Mouse (Mus musculus): ENCODE results near the gene Mtnr1a.
"Not testable (repeated sequence)": the region's sequence is repeated elsewhere in the genome, so short reads cannot be mapped to it uniquely, and the experiment has no call there.

Mtnr1a gene

DNA sequence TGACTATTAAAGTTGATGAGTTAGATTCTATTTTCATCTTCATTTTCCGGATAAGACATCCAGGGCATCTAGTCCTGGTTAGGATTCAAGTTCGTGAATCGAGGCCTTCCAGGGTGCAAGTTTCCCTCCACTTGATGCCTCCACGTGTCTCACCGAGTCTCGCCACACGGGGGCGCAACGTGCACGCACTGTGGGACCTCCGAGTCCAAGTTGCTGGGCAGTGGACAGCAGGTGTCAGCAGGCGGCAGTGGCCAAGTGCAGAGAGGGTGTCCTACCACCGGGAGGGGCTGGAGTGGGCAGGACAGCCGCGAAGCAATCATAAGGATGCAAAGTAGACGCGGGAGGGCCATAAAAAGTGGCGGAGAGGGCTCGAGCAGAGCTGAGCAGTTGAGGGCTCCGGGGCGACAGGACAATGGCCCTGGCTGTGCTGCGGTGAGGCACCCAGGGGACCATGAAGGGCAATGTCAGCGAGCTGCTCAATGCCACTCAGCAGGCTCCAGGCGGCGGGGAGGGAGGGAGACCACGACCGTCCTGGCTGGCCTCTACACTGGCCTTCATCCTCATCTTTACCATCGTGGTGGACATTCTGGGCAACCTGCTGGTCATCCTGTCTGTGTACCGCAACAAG lies at the start of gene Mtnr1a:
Mtnr1a (plus strand) TSS at position 379 of the 628 bp plus-strand sequence.
- no peak for DNase-seq (ENCODE audit: extremely low read depth, low read depth, low spot score)

GRCm38 (mm10) chr8:45019241-45019640 lies 49.7 kb upstream of the Mtnr1a start:
- DNase-seq (ENCODE audit: extremely low read depth, low read depth, low spot score): no peak

DNA sequence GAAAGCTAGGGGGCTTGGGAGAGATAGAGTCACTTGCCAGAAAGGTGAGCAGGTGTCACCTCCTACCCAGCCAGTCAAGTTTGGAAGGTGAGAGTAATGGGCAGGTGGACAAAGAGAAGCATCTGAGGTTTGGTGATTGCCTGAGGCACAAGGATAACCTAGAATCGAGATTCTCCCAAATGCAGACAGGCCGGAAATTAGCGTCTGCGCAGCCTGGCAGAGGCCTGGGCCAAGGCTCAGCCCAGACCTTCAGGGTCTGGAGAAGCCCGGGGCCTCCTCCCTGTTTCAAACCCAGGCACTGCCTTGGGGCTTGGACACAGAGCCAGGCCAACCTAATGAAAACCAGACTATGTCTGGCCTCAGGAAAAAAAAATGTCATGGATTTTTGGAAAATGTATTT lies 47.8 kb upstream of the Mtnr1a start:
- DNase-seq (ENCODE audit: extremely low read depth, low read depth, low spot score): no peak

DNA sequence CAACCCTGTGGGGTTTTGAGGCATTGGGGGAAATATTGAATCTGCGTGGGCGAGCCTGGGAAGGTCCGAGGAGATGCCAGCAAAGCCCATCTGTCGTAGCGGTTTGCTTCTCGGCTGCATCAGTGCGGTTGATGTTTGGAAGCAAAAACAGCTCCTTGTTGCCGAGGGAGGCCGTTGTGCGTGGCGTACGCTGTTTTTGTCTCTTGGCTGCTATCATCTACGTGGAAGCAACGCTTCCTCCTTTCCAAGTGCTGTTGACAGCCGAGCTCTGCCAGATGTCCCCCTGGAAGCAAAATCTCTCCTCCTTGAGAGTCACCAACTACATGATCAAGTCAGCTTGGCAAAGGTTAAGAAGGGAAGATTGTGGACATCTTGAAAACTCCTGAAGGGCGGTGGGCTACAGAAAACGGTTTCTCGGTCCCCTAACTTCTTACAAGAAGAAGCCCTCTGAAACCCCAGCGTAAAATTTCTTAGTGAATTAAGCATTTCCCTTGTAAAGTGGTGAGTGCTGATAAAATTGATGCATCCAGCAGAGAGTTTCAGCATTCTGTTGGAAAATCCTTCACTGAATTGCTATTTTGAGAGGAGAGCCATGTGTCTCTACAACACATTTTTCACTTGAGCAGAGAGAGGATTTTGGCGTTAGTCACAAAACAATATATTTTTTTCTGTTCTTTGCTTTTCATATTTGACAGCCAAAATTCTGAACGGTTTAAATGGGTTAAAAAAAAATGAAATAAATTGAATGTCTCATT lies 46.8 kb upstream of the Mtnr1a start:
- DNase-seq (ENCODE audit: extremely low read depth, low read depth, low spot score): no peak

- DNase-seq (ENCODE audit: extremely low read depth, low read depth, low spot score): peak; percentile 16
These were observed 40.8 kb upstream of the Mtnr1a start for GRCm38 (mm10) chr8:45028081-45028497.

GRCm38 (mm10) chr8:45038350-45038749 lies 30.6 kb upstream of the Mtnr1a start:
- no peak for DNase-seq (ENCODE audit: extremely low read depth, low read depth, low spot score)

- no peak for DNase-seq (ENCODE audit: extremely low read depth, low read depth, low spot score)
These were observed 24.8 kb upstream of the Mtnr1a start for GRCm38 (mm10) chr8:45044160-45044559.

- no peak for DNase-seq (ENCODE audit: extremely low read depth, low read depth, low spot score)
These were observed 18.5 kb upstream of the Mtnr1a start for GRCm38 (mm10) chr8:45050451-45050850.

- no peak for DNase-seq (ENCODE audit: extremely low read depth, low read depth, low spot score)
These were observed 17.7 kb upstream of the Mtnr1a start for GRCm38 (mm10) chr8:45051236-45051635.

DNA sequence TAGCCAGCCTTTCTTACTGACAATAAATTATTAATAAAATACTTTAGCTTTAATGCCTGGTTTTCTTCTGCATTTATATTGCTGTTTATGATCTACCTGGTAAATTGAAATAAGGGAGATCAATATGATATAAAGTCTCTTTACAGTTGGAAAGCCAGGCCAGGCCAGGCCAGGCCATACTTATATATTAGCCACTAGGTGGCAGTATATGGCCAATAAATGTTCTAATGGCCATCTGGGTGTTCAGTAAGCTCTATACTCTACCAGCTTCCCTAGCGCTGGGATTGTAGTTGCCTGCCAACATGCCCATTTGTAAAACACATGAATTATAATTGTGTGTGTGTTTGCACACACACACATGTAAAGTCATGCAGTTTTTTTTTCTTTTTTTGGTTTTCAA lies 16.7 kb upstream of the Mtnr1a start:
- DNase-seq (ENCODE audit: extremely low read depth, low read depth, low spot score): no peak

DNA sequence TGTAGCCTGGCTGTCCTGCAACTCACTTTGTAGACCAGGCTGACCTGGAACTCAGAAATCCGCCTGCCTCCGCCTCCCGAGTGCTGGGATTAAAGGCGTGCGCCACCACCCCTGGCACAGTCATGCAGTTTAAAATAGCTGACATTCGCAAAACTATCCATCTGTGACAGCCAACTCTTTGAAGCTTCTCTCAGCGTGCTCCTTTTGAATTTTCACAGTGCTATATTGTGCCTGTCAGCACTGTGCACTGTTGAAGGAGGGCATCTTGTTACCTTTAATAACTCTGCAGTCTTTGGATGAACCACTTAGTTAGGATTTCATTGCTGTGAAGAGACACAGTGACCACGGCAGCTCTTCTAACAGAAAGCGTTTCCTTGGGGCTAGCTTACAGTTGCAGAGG lies 16.3 kb upstream of the Mtnr1a start:
- DNase-seq (ENCODE audit: extremely low read depth, low read depth, low spot score): no peak

DNA sequence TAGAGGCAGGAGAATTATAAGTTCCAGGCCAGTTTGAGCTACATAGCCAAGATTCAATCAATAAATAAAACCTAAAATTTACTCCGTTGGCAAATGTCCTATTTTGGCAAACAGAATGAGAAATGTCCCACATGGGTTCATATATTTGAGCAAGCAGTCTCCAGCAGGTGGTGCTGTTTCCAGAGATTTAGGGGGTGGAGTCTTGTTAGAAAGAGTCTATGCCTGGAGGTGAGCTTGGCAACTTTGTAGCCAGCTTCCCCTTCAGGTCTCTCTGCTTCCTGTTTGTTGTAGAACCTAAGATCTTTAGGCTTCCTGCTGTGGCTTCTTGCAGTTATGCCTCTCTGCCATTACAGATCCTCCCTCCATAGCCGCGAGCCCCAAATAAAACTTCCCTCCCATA lies 13.4 kb upstream of the Mtnr1a start:
- DNase-seq (ENCODE audit: extremely low read depth, low read depth, low spot score): no peak

DNA sequence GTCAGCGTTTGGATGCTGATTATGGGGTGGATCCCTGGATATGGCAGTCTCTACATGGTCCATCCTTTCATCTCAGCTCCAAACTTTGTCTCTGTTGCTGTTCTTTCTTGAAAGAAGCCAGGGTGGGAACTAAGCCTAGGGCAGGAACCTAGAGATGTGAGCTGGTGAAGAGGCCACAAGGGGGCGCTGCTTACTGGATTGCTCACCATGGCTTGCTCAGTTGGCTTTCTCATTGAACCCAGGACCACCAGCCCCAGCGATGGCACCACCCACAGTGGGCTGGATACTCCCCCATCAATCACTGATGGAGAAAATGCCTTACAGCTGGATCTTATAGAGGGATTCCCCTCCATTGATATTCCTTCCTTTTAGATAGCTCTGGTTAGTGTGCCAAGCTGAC lies 12.1 kb upstream of the Mtnr1a start:
- no peak for DNase-seq (ENCODE audit: extremely low read depth, low read depth, low spot score)

DNA sequence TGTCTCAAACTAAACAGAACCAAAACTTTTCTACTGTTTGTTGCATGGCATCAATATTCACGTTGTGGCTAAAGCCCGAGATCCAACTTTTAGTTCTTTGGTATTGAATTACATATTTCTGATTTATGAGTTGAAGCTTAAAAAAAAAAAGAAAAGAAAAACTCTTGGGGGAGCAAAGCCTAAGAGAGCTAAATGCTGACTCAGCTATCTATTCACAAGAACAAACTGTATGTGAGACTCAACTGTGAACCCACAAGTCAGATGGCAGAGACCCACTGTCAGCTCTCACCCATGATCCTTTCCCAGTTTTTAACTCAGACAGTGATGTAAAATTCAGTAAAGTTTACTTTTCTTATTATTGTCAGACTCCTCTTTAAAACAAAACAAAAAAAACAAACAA lies 8.9 kb upstream of the Mtnr1a start:
- DNase-seq (ENCODE audit: extremely low read depth, low read depth, low spot score): no peak

- DNase-seq (ENCODE audit: extremely low read depth, low read depth, low spot score): no peak
These were observed 6.6 kb upstream of the Mtnr1a start for GRCm38 (mm10) chr8:45062311-45062710.

- DNase-seq (ENCODE audit: extremely low read depth, low read depth, low spot score): no peak
These were observed 5.7 kb upstream of the Mtnr1a start for GRCm38 (mm10) chr8:45062982-45063924.

DNA sequence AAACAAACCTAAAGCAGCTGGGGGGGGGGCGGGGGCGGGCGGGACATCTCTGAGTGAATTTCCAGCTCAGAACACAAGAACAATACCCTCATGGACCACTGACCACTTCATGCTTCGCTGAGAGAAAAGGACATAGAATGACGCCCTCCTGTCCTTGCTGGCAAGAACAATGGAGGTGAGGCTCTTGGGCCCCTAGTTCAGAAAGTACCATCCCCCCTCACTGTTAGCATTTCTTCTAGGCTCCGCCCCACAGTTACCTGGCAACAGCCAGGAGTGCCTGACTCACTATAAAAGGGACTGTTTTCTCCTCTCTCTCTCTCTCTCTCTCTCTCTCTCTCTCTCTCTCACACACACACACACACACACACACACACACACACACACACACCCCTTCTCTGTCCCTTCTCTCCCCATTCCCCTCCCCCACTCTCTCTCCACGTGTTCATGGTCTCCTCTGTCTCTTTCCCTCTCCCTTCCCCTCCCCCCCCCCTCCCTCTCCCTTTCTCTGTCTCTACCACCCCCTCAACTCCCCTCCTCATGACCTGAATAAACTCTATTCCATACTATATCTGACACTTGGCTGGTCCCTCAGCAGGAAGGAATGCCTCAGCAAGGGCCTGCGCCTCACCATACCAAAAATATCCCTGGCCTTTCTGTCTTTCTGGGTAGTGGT lies 4.6 kb upstream of the Mtnr1a start:
- no peak for DNase-seq (ENCODE audit: extremely low read depth, low read depth, low spot score)

DNA sequence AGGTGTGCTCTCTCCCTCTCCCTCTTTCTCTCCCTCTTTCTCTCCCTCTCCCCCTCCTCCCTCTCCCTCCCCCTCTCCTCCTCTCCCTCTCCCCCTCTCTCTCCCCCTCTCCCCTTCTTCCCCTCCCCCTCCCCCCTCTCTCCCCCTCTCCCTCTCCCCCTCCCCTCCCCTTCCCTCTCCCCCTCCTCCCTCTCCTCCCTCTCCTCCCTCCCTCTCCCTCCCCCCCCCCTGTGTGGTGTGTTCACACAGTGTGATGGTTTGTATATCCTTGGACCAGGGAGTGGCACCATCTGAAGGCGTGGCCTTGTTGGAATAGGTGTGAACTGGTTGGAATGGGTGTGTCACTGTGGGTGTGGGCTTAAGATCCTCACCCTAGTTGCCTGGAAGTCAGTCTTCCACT lies 3.5 kb upstream of the Mtnr1a start:
- not testable (repeated sequence) for DNase-seq (ENCODE audit: extremely low read depth, low read depth, low spot score)

- DNase-seq (ENCODE audit: extremely low read depth, low read depth, low spot score): no peak
These were observed 2.0 kb downstream of the Mtnr1a start for GRCm38 (mm10) chr8:45070949-45071348.

GRCm38 (mm10) chr8:45080850-45081249 lies 11.9 kb downstream of the Mtnr1a start:
- DNase-seq (ENCODE audit: extremely low read depth, low read depth, low spot score): no peak

GRCm38 (mm10) chr8:45093599-45093998 lies 24.7 kb downstream of the Mtnr1a start:
- no peak for DNase-seq (ENCODE audit: extremely low read depth, low read depth, low spot score)

Measured in fat pad, adult 2 months (tissue).